Mouse (Mus musculus): ENCODE measurements around the gene Serpina1c. TPM values are rescaled to one million over a fixed set of nuclear protein-coding genes. Genes with fewer than 3 reads are reported as not detected.

The Serpina1c gene
- 0.29 TPM in 1 of 2 replicates, not detected in the other for polyA plus RNA-seq (2012; ENCODE audit: low replicate concordance)

DNA sequence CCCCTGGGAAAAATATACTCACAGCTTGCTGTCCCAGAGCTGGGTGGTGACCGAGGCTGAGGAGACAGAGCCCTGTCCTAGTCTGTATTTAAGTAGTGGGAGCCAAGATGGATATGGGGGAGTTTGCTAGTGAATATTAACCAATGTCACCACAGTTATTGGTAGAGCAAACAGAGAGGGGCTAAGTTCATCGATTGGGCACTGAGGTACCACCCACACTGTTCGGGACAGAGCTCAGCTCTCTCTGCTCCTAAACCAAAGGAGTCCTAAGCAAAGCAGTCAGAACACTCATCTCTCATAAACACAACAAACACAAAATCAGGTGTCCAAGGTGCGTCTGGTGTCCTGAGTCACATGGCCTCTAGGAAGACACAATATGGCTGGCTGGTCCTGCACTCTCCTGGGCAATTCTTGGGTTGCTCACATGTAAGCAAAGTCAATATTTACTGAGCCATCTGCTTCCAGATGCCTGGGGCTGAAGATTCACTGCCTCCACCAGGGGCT lies at the start of gene Serpina1c:
TSS of gene Serpina1c (minus strand) at position 51 of the 504 bp plus-strand sequence.

DNA sequence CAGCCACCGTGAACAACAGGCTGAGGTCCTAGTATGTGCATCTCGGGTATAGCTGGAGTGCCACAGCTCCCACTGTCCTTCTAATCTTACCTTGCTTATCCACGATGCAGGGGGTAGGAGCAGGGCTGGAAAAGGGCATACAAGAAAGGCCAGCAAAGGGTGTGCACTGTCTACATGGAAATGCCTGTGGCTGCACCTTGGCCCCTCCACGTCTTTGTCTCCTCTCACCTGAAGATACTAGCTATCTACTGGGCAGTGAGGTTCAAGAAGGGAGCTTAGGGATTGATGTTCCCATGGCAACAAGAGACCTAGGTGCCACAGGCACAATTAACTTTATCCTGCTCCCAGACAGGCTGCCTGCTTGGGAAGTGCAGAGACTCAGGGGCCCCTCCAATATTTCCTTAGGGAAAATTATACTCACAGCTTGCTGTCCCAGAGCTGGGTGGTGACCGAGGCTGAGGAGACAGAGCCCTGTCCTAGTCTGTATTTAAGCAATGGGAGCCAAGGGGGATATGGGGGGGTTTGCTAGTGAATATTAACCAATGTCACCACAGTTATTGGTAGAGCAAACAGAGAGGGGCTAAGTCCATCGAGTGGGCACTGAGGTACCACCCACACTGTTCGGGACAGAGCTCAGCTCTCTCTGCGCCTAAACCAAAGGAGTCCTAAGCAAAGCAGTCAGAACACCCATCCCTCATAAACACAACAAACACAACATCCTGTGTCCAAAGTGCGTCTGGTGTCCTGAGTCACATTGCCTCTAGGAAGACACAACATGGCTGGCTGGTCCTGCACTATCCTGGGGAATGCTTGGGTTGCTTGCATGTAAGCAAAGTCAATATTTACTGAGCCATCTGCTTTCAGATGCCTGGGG lies 41.3 kb downstream of the Serpina1c start, which contains the start of gene Serpina1a:
TSS of gene Serpina1a (minus strand) at position 462 of the 874 bp plus-strand sequence.

Other genes with a start within 250 kb of the Serpina1c start
- not detected in 2 replicates for gene Serpina6, start 247.7 kb downstream of the Serpina1c start, polyA plus RNA-seq (2012; ENCODE audit: low replicate concordance)
- gene Serpina16, start 228.7 kb downstream of the Serpina1c start, polyA plus RNA-seq (2012; ENCODE audit: low replicate concordance) = not detected in 2 replicates
- gene Serpina1f, start 209.4 kb downstream of the Serpina1c start, polyA plus RNA-seq (2012; ENCODE audit: low replicate concordance) = not detected in 2 replicates
- gene Serpina1d, start 131.3 kb downstream of the Serpina1c start, polyA plus RNA-seq (2012; ENCODE audit: low replicate concordance) = not detected in 2 replicates
- 0.12 and 0.40 TPM in 2 replicates for gene Serpina1b, start 74.5 kb downstream of the Serpina1c start, polyA plus RNA-seq (2012; ENCODE audit: low replicate concordance)
- gene Serpina1a, start 41.3 kb downstream of the Serpina1c start, polyA plus RNA-seq (2012; ENCODE audit: low replicate concordance) = not detected in 2 replicates
- gene Serpina1e, start 54.1 kb upstream of the Serpina1c start, polyA plus RNA-seq (2012; ENCODE audit: low replicate concordance) = not detected in 2 replicates
- gene Serpina11, start 85.1 kb upstream of the Serpina1c start, polyA plus RNA-seq (2012; ENCODE audit: low replicate concordance) = not detected in 2 replicates
- 0.22 and 0.39 TPM in 2 replicates for gene Serpina9, start 108.9 kb upstream of the Serpina1c start, polyA plus RNA-seq (2012; ENCODE audit: low replicate concordance)
- gene Serpina12, start 139.6 kb upstream of the Serpina1c start, polyA plus RNA-seq (2012; ENCODE audit: low replicate concordance) = not detected in 2 replicates
- 0.27 TPM in 1 of 2 replicates, not detected in the other for gene Serpina5, start 196.2 kb upstream of the Serpina1c start, polyA plus RNA-seq (2012; ENCODE audit: low replicate concordance)
- not detected in 2 replicates for gene Serpina3a, start 207.8 kb upstream of the Serpina1c start, polyA plus RNA-seq (2012; ENCODE audit: low replicate concordance)
- gene Serpina3b, start 223.1 kb upstream of the Serpina1c start, polyA plus RNA-seq (2012; ENCODE audit: low replicate concordance) = 0.09 TPM in 1 of 2 replicates, not detected in the other
- gene Serpina3c, start 249.0 kb upstream of the Serpina1c start, polyA plus RNA-seq (2012; ENCODE audit: low replicate concordance) = not detected in 2 replicates